Mouse (Mus musculus) limb, embryonic 14.5 days (tissue): Measurements from ENCODE around the gene Fam110c. TPM values are rescaled to one million over a fixed set of nuclear protein-coding genes. Genes with fewer than 3 reads are reported as not detected.
A peak's percentile ranks its signal among the peaks of the same experiment; 100 is the strongest.

Experiments used
- ATAC-seq: fragments of 200-750 bp; cut with Nextera tagmentation; 2 replicates; pipeline ENCODE4 v1.8.0; 2017; ENCODE audit warnings: low read depth, moderate number of reproducible peaks, moderate TSS enrichment; ENCODE audit not compliant: low FRiP score
- DNase-seq: peaks from one replicate; pipeline ENCODE4 v3.0.0-alpha.2; 2015; ENCODE audit warnings: low spot score
- H3K27ac ChIP-seq: fragments of 300-500 bp; sonication (generic); replicated peaks from 2 replicates; pipeline ENCODE4 v1.5.1; 2014; ENCODE audit warnings: low read depth, mild to moderate bottlenecking, low read length, moderate library complexity, mixed read lengths
- H3K27me3 ChIP-seq: fragments of 300-500 bp; sonication (generic); 2 replicates; pipeline ENCODE4 v1.6.1; 2014; ENCODE audit warnings: low read length, mixed read lengths; ENCODE audit not compliant: control insufficient read depth, insufficient read depth
- H3K36me3 ChIP-seq: fragments of 300-500 bp; sonication (generic); 2 replicates; pipeline ENCODE4 v1.6.1; 2014; ENCODE audit warnings: mild to moderate bottlenecking, low read length, moderate library complexity, mixed read lengths; ENCODE audit not compliant: control insufficient read depth, insufficient read depth
- H3K4me1 ChIP-seq: fragments of 300-500 bp; sonication (generic); 2 replicates; pipeline ENCODE4 v1.6.1; 2014; ENCODE audit warnings: antibody characterized with exemption, low read length, mixed read lengths; ENCODE audit not compliant: control insufficient read depth, insufficient read depth
- H3K4me2 ChIP-seq: fragments of 300-500 bp; sonication (generic); replicated peaks from 2 replicates; pipeline ENCODE4 v1.6.1; 2014; ENCODE audit warnings: low read depth, mild to moderate bottlenecking, low read length, moderate library complexity; ENCODE audit not compliant: severe bottlenecking
- H3K4me3 ChIP-seq: fragments of 300-500 bp; sonication (generic); replicated peaks from 2 replicates; pipeline ENCODE4 v1.5.1; 2014; ENCODE audit warnings: low read length
- H3K9ac ChIP-seq: fragments of 300-500 bp; sonication (generic); 2 replicates; pipeline ENCODE4 v1.6.1; 2014; ENCODE audit warnings: mild to moderate bottlenecking, low read depth, low read length, moderate library complexity; ENCODE audit not compliant: severe bottlenecking
- H3K9me3 ChIP-seq: fragments of 300-500 bp; sonication (generic); 2 replicates; pipeline ENCODE4 v1.6.1; 2016; ENCODE audit warnings: low read length; ENCODE audit not compliant: control insufficient read depth
- POLR2A ChIP-seq: fragments of 200-500 bp; IDR thresholded peaks from 2 replicates; pipeline ENCODE4 v1.8.0; 2012; ENCODE audit warnings: inconsistent platforms, mild to moderate bottlenecking, moderate library complexity, borderline replicate concordance; ENCODE audit not compliant: insufficient read depth, insufficient read length; ENCODE audit errors: extremely low read depth
- WGBS: fragments of 180-500 bp; shearing (Covaris S2); extraction: QIAGEN DNeasy Blood & Tissue Kit; methylation state at CpG from one replicate; pipeline ENCODE4 v1.1.7; 2014; 5-methylcytosine and 5-hydroxymethylcytosine counted together
- polyA plus RNA-seq, 2 experiments: library from polyadenylated mRNA; depleted of rRNA in 1 of 2; stranded (reverse) in 1 of 2; unstranded in 1 of 2; fragments of >200 nt; fragmentation: Nextera tagmentation in 1 of 2; extraction: Ambion mirVana in 1 of 2; gene quantifications; 2 replicates each; pipeline versions ENCODE4 v1.2.1 to v1.2.3; 2012 to 2014

The Fam110c gene
- polyA plus RNA-seq, 2 experiments = 0.09 to 0.40 TPM

GRCm38 (mm10) chr12:31101821-31102220 is 28.2 kb downstream of the Fam110c start:
- no peak for TF ChIP-seq POLR2A
- WGBS = 93% methylated on average over 4 of the region's 4 CpGs
- H3K4me2 ChIP-seq = no peak overlapping the region
- ATAC-seq = no peak
- H3K36me3 ChIP-seq = no peaks in the 10 kb centered on the region
- no peaks in the 10 kb centered on the region for H3K27me3 ChIP-seq
- H3K4me3 ChIP-seq = no peak overlapping the region
- H3K9me3 ChIP-seq = no peaks in the 10 kb centered on the region
- H3K27ac ChIP-seq = no peak overlapping the region
- H3K9ac ChIP-seq = no peak overlapping the region
- DNase-seq = no peak
- no peaks in the 10 kb centered on the region for H3K4me1 ChIP-seq

- no peaks in the 10 kb centered on the region for H3K9me3 ChIP-seq
- H3K4me2 ChIP-seq = no peak overlapping the region
- 13% methylated on average over 8 of the region's 8 CpGs for WGBS
- DNase-seq (peak; percentile 71), ATAC-seq (no peak)
- H3K4me1 ChIP-seq = no peaks in the 10 kb centered on the region
- no peaks in the 10 kb centered on the region for H3K36me3 ChIP-seq
- no peak for TF ChIP-seq POLR2A
- no peak overlapping the region for H3K4me3 ChIP-seq
- no peak overlapping the region for H3K27ac ChIP-seq
- H3K27me3 ChIP-seq = no peaks in the 10 kb centered on the region
- no peak overlapping the region for H3K9ac ChIP-seq
Measured at GRCm38 (mm10) chr12:31116005-31116466, 42.4 kb downstream of the Fam110c start.

GRCm38 (mm10) chr12:31120535-31120934 is 46.9 kb downstream of the Fam110c start:
- Histone ChIP-seq H3K4me1 (no peaks in the 10 kb centered on the region), H3K4me3 (no peak overlapping the region), H3K27ac (no peak overlapping the region), H3K27me3 (no peaks in the 10 kb centered on the region), H3K36me3 (no peaks in the 10 kb centered on the region), H3K9ac (no peak overlapping the region), H3K4me2 (no peak overlapping the region), H3K9me3 (no peaks in the 10 kb centered on the region)
- DNase-seq (no peak), ATAC-seq (no peak)
- 72% methylated on average over 5 of the region's 5 CpGs for WGBS
- no peak for TF ChIP-seq POLR2A

- no peak for TF ChIP-seq POLR2A
- H3K4me1 ChIP-seq = no peaks in the 10 kb centered on the region
- no peaks in the 10 kb centered on the region for H3K9me3 ChIP-seq
- ATAC-seq = no peak
- no peak for DNase-seq
- no peak overlapping the region for H3K4me3 ChIP-seq
- H3K27ac ChIP-seq = no peak overlapping the region
- whole genome bisulfite sequencing = 60% methylated on average over 6 of the region's 6 CpGs
- H3K27me3 ChIP-seq = no peaks in the 10 kb centered on the region
- no peak overlapping the region for H3K4me2 ChIP-seq
- H3K36me3 ChIP-seq = no peaks in the 10 kb centered on the region
- H3K9ac ChIP-seq = no peak overlapping the region
Measured at GRCm38 (mm10) chr12:31122892-31123622, 49.4 kb downstream of the Fam110c start.

- Histone ChIP-seq H3K27ac (no peak overlapping the region), H3K36me3 (no peaks in the 10 kb centered on the region), H3K4me3 (no peak overlapping the region), H3K9me3 (no peaks in the 10 kb centered on the region), H3K9ac (no peak overlapping the region), H3K27me3 (no peaks in the 10 kb centered on the region), H3K4me2 (no peak overlapping the region), H3K4me1 (no peaks in the 10 kb centered on the region)
- 15% methylated on average over 1 of the region's 1 CpGs for WGBS
- TF ChIP-seq POLR2A = no peak
- ATAC-seq = no peak
- DNase-seq = no peak
Measured at GRCm38 (mm10) chr12:31126071-31126470, 52.4 kb downstream of the Fam110c start.
